Mouse (Mus musculus): Measurements from ENCODE around the gene Lrrc8c.

DNA sequence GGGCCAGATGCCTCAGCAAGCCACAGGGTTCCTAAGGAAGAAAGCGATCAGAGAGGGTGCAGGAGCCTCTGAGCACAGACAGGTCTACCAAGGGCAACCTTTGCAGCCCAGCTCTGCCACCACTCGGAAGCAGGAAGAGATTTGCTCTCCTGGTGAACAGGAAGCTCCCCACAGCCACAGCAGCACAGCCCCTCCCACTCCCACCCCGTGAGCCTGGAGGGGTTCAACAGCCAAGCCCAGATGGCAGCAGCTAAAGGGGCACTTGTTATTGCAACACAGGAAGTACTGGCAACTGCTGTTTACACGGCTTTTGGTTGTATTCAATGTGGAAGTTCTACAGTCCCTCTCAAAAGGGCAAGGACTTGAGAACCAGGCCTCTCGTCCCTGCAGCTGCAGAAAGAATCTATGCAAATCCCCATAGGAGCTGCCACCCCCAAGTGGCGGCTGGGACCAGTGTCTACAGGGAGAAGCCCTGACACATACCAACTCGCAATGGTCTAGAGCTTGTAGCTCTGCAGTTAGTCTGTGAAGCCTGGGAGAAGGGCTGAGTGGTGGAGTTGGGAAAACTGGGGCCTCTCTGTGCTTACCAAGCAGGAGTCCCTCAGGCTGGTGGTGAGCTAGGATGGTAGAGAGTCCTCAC lies 129.6 kb downstream of the Lrrc8c start:
- TF ChIP-seq CTCF (conservative IDR thresholded peaks at IDR 0.05; ENCODE audit: low read length) (no peak), POU5F1 (IDR thresholded peaks at IDR 0.05; ENCODE audit: borderline replicate concordance, low read length) (no peak)

All from E14TG2a.4 (cell line).